Mouse (Mus musculus) heart, adult 2 months (tissue): ENCODE results near the gene Igdcc3. TPM values are rescaled to one million over a fixed set of nuclear protein-coding genes. Genes with fewer than 3 reads are reported as not detected.

Source experiments
- DNase-seq, 2 experiments: peaks; one replicate each; pipeline ENCODE4 v3.0.0; 2021
- H3K27ac ChIP-seq: fragments of 200-600 bp; 2 replicates; pipeline ENCODE4 v1.8.1; 2022
- H3K27me3 ChIP-seq: fragments of 200-500 bp; 2 replicates; pipeline ENCODE4 v1.6.1; 2012; ENCODE audit warnings: mild to moderate bottlenecking, low read length, inconsistent platforms, mixed read lengths; ENCODE audit not compliant: control insufficient read depth, insufficient read depth
- H3K36me3 ChIP-seq: fragments of 200-500 bp; 2 replicates; pipeline ENCODE4 v1.6.1; 2012; ENCODE audit warnings: low read length, inconsistent platforms; ENCODE audit not compliant: control insufficient read depth, insufficient read depth
- H3K4me1 ChIP-seq: fragments of 200-500 bp; 2 replicates; pipeline ENCODE4 v1.6.1; 2011; ENCODE audit warnings: low read length; ENCODE audit not compliant: control insufficient read depth, insufficient read depth
- H3K4me3 ChIP-seq: fragments of 200-600 bp; 2 replicates; pipeline ENCODE4 v1.8.1; 2022
- H3K79me2 ChIP-seq: fragments of 200-500 bp; replicated peaks from 2 replicates; pipeline ENCODE4 v1.6.1; 2012; ENCODE audit warnings: mild to moderate bottlenecking, inconsistent platforms, low read length, moderate library complexity, mixed read lengths; ENCODE audit not compliant: control insufficient read depth, insufficient read depth
- H3K9ac ChIP-seq: fragments of 200-500 bp; 2 replicates; pipeline ENCODE4 v1.6.1; 2012; ENCODE audit warnings: low read depth, mild to moderate bottlenecking, control low read depth, inconsistent platforms, low read length, mixed read lengths
- CTCF ChIP-seq: fragments of 200-600 bp; IDR thresholded peaks from 2 replicates; pipeline ENCODE4 v1.8.1; 2022; ENCODE audit warnings: antibody characterized with exemption, mild to moderate bottlenecking, moderate library complexity
- EP300 ChIP-seq: fragments of 200-500 bp; IDR thresholded peaks from 2 replicates; pipeline ENCODE4 v1.6.1; 2011; ENCODE audit warnings: low read depth, low read length, control low read depth; ENCODE audit not compliant: insufficient read depth
- POLR2A ChIP-seq: fragments of 200-500 bp; IDR thresholded peaks from 2 replicates; pipeline ENCODE4 v1.6.1; 2011; ENCODE audit warnings: mild to moderate bottlenecking, low read depth, low read length, control low read depth; ENCODE audit not compliant: insufficient read depth
- WGBS: fragments of 180-500 bp; shearing (Covaris S2); methylation state at CpG from one replicate; pipeline ENCODE4 v1.1.7; 2018; 5-methylcytosine and 5-hydroxymethylcytosine counted together
- intact Hi-C: fragments of 180-260 bp; cut with DNase I; formaldehyde crosslinking; loops from one replicate; pipeline ENCODE4 v1.15.1; 2025
- polyA plus RNA-seq: library from polyadenylated mRNA; depleted of rRNA; stranded (reverse); fragments of >200 nt; gene quantifications from 2 replicates; pipeline ENCODE4 v1.2.3, GENCODE M21; 2012
- total RNA-seq, 2 experiments: library from RNA; stranded (reverse); gene quantifications; 2 replicates each; pipeline ENCODE4 v1.2.3; 2021

The Igdcc3 gene
- total and polyA plus RNA-seq, 3 experiments: 0.07 to 0.16 (median 0.10) TPM

DNA sequence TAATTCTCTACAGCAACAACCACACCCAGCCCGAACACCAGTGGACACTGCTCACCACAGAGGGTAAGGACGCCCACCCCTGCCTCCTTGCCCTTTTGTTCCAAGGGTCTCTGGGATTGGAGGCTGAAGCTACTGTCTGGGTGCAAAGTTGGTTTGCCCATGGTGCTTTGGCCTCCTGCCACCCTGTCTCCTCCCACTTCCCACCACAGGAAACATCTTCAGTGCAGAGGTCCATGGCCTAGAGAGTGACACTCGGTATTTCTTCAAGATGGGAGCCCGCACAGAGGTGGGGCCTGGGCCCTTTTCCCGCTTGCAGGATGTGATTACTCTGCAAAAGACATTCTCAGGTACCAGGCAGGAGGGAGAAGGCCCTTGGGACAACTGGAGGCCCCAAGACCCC lies 9.3 kb upstream of the Igdcc3 start:
- intact Hi-C loops: loop anchor here (2.0 kb wide), 2 partner anchors 33 to 151 kb away; no protein-coding TSS in a partner anchor
- H3K36me3 ChIP-seq: no peaks in the 10 kb centered on the region
- no peak for DNase-seq
- no peaks in the 10 kb centered on the region for H3K27me3 ChIP-seq
- H3K4me1 ChIP-seq: no peaks in the 10 kb centered on the region
- H3K79me2 ChIP-seq: no peaks in the 10 kb centered on the region
- no peak overlapping the region for H3K4me3 ChIP-seq
- WGBS: 68% methylated on average over 5 of the region's 5 CpGs
- H3K9ac ChIP-seq: no peak overlapping the region
- TF ChIP-seq CTCF (no peak), EP300 (no peak), POLR2A (no peak)
- H3K27ac ChIP-seq: no peak overlapping the region

- TF ChIP-seq POLR2A (no peak), CTCF (peak; percentile 73), EP300 (0 out of 2 replicates have a peak, but pooled peaks have one; percentile 24)
- H3K27me3 ChIP-seq: no peaks in the 10 kb centered on the region
- H3K4me3 ChIP-seq: no peak overlapping the region
- no peak overlapping the region for H3K27ac ChIP-seq
- H3K36me3 ChIP-seq: no peaks in the 10 kb centered on the region
- WGBS: 3% methylated on average over 10 of the region's 10 CpGs
- no peak overlapping the region for H3K9ac ChIP-seq
- peak; percentile 60 to 79 for DNase-seq
- H3K4me1 ChIP-seq: no peaks in the 10 kb centered on the region
- intact Hi-C loops: loop anchor here (1.0 to 2.0 kb wide), 3 partner anchors 31 to 149 kb away; no protein-coding TSS in a partner anchor
- H3K79me2 ChIP-seq: no peaks in the 10 kb centered on the region
Measured at GRCm38 (mm10) chr9:65133739-65134138, 7.2 kb upstream of the Igdcc3 start.

DNA sequence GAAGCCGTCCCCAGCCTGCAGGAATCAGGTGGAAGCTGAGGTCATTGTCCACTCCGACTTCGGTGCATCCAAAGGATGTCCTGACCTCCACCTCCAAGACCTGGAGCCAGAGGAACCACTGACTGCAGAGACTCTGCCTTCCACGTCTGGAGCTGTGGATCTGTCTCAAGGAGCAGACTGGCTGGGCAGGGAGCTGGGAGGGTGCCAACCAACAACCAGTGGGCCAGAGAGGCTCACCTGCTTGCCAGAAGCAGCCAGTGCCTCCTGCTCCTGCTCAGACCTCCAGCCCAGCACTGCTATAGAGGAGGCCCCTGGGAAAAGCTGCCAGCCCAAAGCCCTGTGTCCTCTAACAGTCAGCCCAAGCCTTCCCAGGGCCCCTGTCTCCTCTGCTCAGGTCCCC lies 5.9 kb upstream of the Igdcc3 start:
- Histone ChIP-seq H3K27me3 (no peaks in the 10 kb centered on the region), H3K27ac (no peak overlapping the region), H3K4me3 (no peak overlapping the region), H3K9ac (no peak overlapping the region), H3K36me3 (no peaks in the 10 kb centered on the region), H3K4me1 (no peaks in the 10 kb centered on the region), H3K79me2 (no peaks in the 10 kb centered on the region)
- TF ChIP-seq CTCF: no peak
- no peak for TF ChIP-seq EP300
- no peak for TF ChIP-seq POLR2A
- no peak for DNase-seq
- intact Hi-C loops: no loop called here
- WGBS: 83% methylated on average over 4 of the region's 4 CpGs

DNA sequence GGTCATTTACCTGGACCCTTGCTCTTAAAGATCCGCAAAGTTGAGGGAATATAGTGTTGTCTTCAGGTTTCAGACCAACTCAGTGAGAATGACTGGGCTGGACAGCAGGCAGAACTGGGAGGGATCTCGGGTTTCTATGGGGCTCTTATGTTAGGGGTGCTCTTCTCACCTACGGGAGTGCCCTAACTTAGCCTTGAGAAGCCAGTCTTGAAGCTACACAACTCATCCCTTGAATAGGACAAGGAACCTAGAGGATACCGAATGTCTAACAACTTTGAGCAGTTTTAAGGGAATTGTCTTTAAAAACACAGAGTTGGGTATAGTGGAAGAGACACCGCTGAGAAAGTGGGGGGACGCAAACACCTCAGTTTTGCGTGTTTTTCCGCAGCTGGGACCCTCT lies 498 bp upstream of the Igdcc3 start:
- no peak for DNase-seq
- Histone ChIP-seq H3K27me3 (no peaks in the 10 kb centered on the region; the same call in 1 of the 2 replicates), H3K79me2 (no peaks in the 10 kb centered on the region), H3K4me3 (peak overlapping the region; percentile 62), H3K9ac (no peak overlapping the region), H3K27ac (no peak overlapping the region), H3K4me1 (0 out of 2 replicates have a peak, but pooled peaks cover 2% of the 10 kb centered on the region), H3K36me3 (no peaks in the 10 kb centered on the region)
- no peak for TF ChIP-seq POLR2A
- no peak for TF ChIP-seq EP300
- TF ChIP-seq CTCF: no peak
- intact Hi-C loops: no loop called here
- 8% methylated on average over 8 of the region's 8 CpGs for WGBS

DNA sequence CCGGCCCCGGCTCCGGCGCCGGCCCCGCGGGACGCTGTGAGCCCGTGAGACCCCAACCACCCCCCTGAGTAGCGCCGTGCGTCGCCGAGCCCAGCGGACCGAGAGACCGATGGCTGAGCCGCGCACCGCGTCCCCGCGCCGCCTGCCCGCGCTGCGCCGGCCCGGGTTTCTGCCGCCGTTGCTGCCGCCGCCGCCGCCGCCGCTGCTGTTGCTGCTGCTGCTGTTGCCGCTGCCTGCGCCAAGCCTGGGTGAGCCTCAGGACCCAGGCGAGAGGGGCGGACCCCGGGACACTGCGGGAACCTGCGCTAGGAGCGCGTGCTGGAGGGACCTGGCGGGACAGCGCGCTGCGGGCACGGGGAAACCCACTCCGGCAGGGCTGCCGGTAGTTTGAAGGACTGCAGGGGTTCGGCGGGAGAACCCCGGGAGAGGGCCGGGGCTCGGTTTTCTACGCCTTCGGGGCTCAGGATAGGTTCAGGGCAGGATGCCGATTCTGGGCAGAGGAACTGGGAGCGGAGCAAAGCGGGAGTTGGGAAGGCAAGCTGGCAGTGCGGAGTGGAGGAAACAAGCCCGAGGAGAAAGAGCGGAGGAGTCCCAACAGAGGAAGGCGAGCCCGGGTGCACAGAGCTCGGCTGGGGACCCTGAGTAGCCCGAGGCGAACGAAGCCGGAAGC lies 452 bp downstream of the Igdcc3 start:
- intact Hi-C loops: no loop called here
- Histone ChIP-seq H3K9ac (peak overlapping the region; percentile 62), H3K4me3 (peak overlapping the region; percentile 62), H3K4me1 (0 out of 2 replicates have a peak, but pooled peaks cover 2% of the 10 kb centered on the region), H3K36me3 (no peaks in the 10 kb centered on the region), H3K27ac (no peak overlapping the region), H3K27me3 (no peaks in the 10 kb centered on the region; the same call in 1 of the 2 replicates), H3K79me2 (no peaks in the 10 kb centered on the region)
- TF ChIP-seq CTCF (no peak), EP300 (no peak), POLR2A (no peak)
- WGBS: under 1% methylated on average over 73 of the region's 73 CpGs
- peak; percentile 54 to 67 for DNase-seq

GRCm38 (mm10) chr9:65141976-65142318 lies 958 bp downstream of the Igdcc3 start:
- intact Hi-C loops: no loop called here
- H3K27me3 ChIP-seq: no peaks in the 10 kb centered on the region; the same call in 1 of the 2 replicates
- 4% methylated on average over 14 of the region's 17 CpGs for WGBS

More at GRCm38 (mm10) chr9:65141976-65142318, 958 bp downstream of the Igdcc3 start:
- DNase-seq: peak in 1 of 2 experiments; percentile 37
- H3K9ac ChIP-seq: no peak overlapping the region
- H3K36me3 ChIP-seq: no peaks in the 10 kb centered on the region
- TF ChIP-seq CTCF (no peak), EP300 (no peak), POLR2A (no peak)
- H3K79me2 ChIP-seq: no peaks in the 10 kb centered on the region
- H3K4me3 ChIP-seq: peak overlapping the region; percentile 62
- 0 out of 2 replicates have a peak, but pooled peaks cover 2% of the 10 kb centered on the region for H3K4me1 ChIP-seq
- no peak overlapping the region for H3K27ac ChIP-seq
